Mouse (Mus musculus): Measurements from ENCODE around the gene Atrx.
"Not testable (repeated sequence)": the region's sequence is repeated elsewhere in the genome, so short reads cannot be mapped to it uniquely, and the experiment has no call there.

The Atrx gene

GRCm38 (mm10) chrX:105928861-105929477 is at the start of gene Atrx:
Gene Atrx (minus strand): TSS chrX:105929403.
- peak; percentile 75 for DNase-seq (ENCODE audit: low spot score in 2 of 2)

- not testable (repeated sequence) for DNase-seq (ENCODE audit: low spot score in 2 of 2)
These were observed 27.9 kb upstream of the Atrx start for GRCm38 (mm10) chrX:105957091-105957490.

GRCm38 (mm10) chrX:105953999-105954398 is 24.8 kb upstream of the Atrx start:
- DNase-seq (ENCODE audit: low spot score in 2 of 2) = no peak

- DNase-seq (ENCODE audit: low spot score in 2 of 2) = no peak
These were observed 17.2 kb upstream of the Atrx start for GRCm38 (mm10) chrX:105946357-105946756.

- no peak for DNase-seq (ENCODE audit: low spot score in 2 of 2)
These were observed 10.0 kb upstream of the Atrx start for GRCm38 (mm10) chrX:105939245-105939644.

GRCm38 (mm10) chrX:105937736-105938135 is 8.5 kb upstream of the Atrx start:
- DNase-seq (ENCODE audit: low spot score in 2 of 2) = no peak

GRCm38 (mm10) chrX:105934341-105934740 is 5.1 kb upstream of the Atrx start:
- DNase-seq (ENCODE audit: low spot score in 2 of 2) = no peak

GRCm38 (mm10) chrX:105929478-105930038 is 355 bp upstream of the Atrx start:
- no peak for DNase-seq (ENCODE audit: low spot score in 2 of 2)

- peak; percentile 19 to 30 for DNase-seq (ENCODE audit: low spot score in 2 of 2)
These were observed 1.0 kb downstream of the Atrx start for GRCm38 (mm10) chrX:105927941-105928860.

- peak in 1 of 2 experiments; percentile 5 for DNase-seq (ENCODE audit: low spot score in 2 of 2)
These were observed 3.0 kb downstream of the Atrx start for GRCm38 (mm10) chrX:105926121-105926735.

- DNase-seq (ENCODE audit: low spot score in 2 of 2) = no peak
These were observed 4.7 kb downstream of the Atrx start for GRCm38 (mm10) chrX:105924326-105925070.

- DNase-seq (ENCODE audit: low spot score in 2 of 2) = no peak
These were observed 5.3 kb downstream of the Atrx start for GRCm38 (mm10) chrX:105923896-105924295.

GRCm38 (mm10) chrX:105922986-105923385 is 6.2 kb downstream of the Atrx start:
- DNase-seq (ENCODE audit: low spot score in 2 of 2) = peak in 1 of 2 experiments; percentile 2

- DNase-seq (ENCODE audit: low spot score in 2 of 2) = peak; percentile 35 to 41
These were observed 7.8 kb downstream of the Atrx start for GRCm38 (mm10) chrX:105921421-105921820.

GRCm38 (mm10) chrX:105911728-105912127 is 17.5 kb downstream of the Atrx start:
- no peak for DNase-seq (ENCODE audit: low spot score in 2 of 2)

- DNase-seq (ENCODE audit: low spot score in 2 of 2) = no peak
These were observed 27.6 kb downstream of the Atrx start for GRCm38 (mm10) chrX:105901611-105902010.

GRCm38 (mm10) chrX:105886921-105887320 is 42.3 kb downstream of the Atrx start:
- no peak for DNase-seq (ENCODE audit: low spot score in 2 of 2)

- DNase-seq (ENCODE audit: low spot score in 2 of 2) = peak in 1 of 2 experiments; percentile 1
These were observed 64.8 kb downstream of the Atrx start for GRCm38 (mm10) chrX:105864367-105864766.

- no peak for DNase-seq (ENCODE audit: low spot score in 2 of 2)
These were observed 104.7 kb downstream of the Atrx start for GRCm38 (mm10) chrX:105824462-105824861.

- DNase-seq (ENCODE audit: low spot score in 2 of 2) = no peak
These were observed 134.3 kb downstream of the Atrx start for GRCm38 (mm10) chrX:105794806-105795403.

GRCm38 (mm10) chrX:105773281-105773680 is 155.9 kb downstream of the Atrx start:
- no peak for DNase-seq (ENCODE audit: low spot score in 2 of 2)

Measured in spleen, postnatal 36 days (tissue).